Mouse (Mus musculus) ES-Bruce4 (cell line): Measurements from ENCODE around the gene Inpp5f.

Experiments
- CTCF ChIP-seq: IDR thresholded peaks from one replicate; pipeline ENCODE4 v1.8.1; 2011; ENCODE audit warnings: low read depth, low read length
- EP300 ChIP-seq: IDR thresholded peaks from 2 replicates; pipeline ENCODE4 v1.6.1; 2011; ENCODE audit warnings: low read depth, low read length; ENCODE audit not compliant: insufficient read depth
- POLR2A ChIP-seq: IDR thresholded peaks from one replicate; pipeline ENCODE4 v1.8.1; 2011; ENCODE audit warnings: low read length; ENCODE audit not compliant: insufficient read depth

GRCm38 (mm10) chr7:128633156-128633555 is 22.0 kb downstream of the Inpp5f start:
- no peak for TF ChIP-seq CTCF
- no peak for TF ChIP-seq POLR2A
- no peak for TF ChIP-seq EP300
